Mouse (Mus musculus): ENCODE data around the gene Mylk4. TPM values are rescaled to one million over a fixed set of nuclear protein-coding genes. Genes with fewer than 3 reads are reported as not detected.

Mylk4 gene
- polyA plus RNA-seq, 1 experiment from 2014 or later: not detected

- ATAC-seq (ENCODE audit: insufficient read depth) (no peak), DNase-seq (no peak)
- Histone ChIP-seq H3K4me1 (ENCODE audit: insufficient read depth) (0 out of 2 replicates have a peak, but pooled peaks cover 4% of the 10 kb centered on the region), H3K9me3 (ENCODE audit: low read depth, low read length) (no peaks in the 10 kb centered on the region), H3K4me3 (ENCODE audit: low read depth, low read length) (no peak overlapping the region), H3K27ac (ENCODE audit: low read depth) (no peak overlapping the region), H3K27me3 (ENCODE audit: insufficient read depth, low read length) (no peaks in the 10 kb centered on the region; the same call in 1 of the 2 replicates), H3K9ac (no peak overlapping the region), H3K36me3 (ENCODE audit: insufficient read depth) (no peaks in the 10 kb centered on the region), H3K4me2 (no peak overlapping the region)
- 84% methylated on average over 5 of the region's 5 CpGs for WGBS
- no peak for TF ChIP-seq CTCF (IDR thresholded peaks at IDR 0.05; ENCODE audit: low read depth)
Observed at GRCm38 (mm10) chr13:32659271-32659670, 124.5 kb downstream of the Mylk4 start.

- no peaks in the 10 kb centered on the region for H3K9me3 ChIP-seq (ENCODE audit: low read depth, low read length)
- TF ChIP-seq CTCF (IDR thresholded peaks at IDR 0.05; ENCODE audit: low read depth): no peak
- H3K4me2 ChIP-seq: no peak overlapping the region
- peak; percentile 72 for DNase-seq
- no peak overlapping the region for H3K27ac ChIP-seq (ENCODE audit: low read depth)
- ATAC-seq (ENCODE audit: insufficient read depth): peak; percentile 69
- 44% methylated on average over 2 of the region's 2 CpGs for WGBS
- H3K36me3 ChIP-seq (ENCODE audit: insufficient read depth): no peaks in the 10 kb centered on the region
- no peaks in the 10 kb centered on the region for H3K27me3 ChIP-seq (ENCODE audit: insufficient read depth, low read length)
- no peak overlapping the region for H3K9ac ChIP-seq
- no peaks in the 10 kb centered on the region for H3K4me1 ChIP-seq (ENCODE audit: insufficient read depth)
- H3K4me3 ChIP-seq (ENCODE audit: low read depth, low read length): no peak overlapping the region
Observed at GRCm38 (mm10) chr13:32657583-32657982, 126.2 kb downstream of the Mylk4 start.

Other genes with a start within 250 kb of the Mylk4 start
- gene Wrnip1, start 18.1 kb upstream of the Mylk4 start, polyA plus RNA-seq (2014; fragmentation: Nextera tagmentation; extraction: Ambion mirVana): 20.3 and 22.4 TPM in 2 replicates
- not detected in 2 replicates for gene D930007J09Rik, start 18.9 kb upstream of the Mylk4 start, polyA plus RNA-seq (2014; fragmentation: Nextera tagmentation; extraction: Ambion mirVana)
- gene Serpinb1a, start 67.2 kb upstream of the Mylk4 start, polyA plus RNA-seq (2014; fragmentation: Nextera tagmentation; extraction: Ambion mirVana): 5.1 and 6.4 TPM in 2 replicates
- not detected in 2 replicates for gene Serpinb1c, start 114.3 kb upstream of the Mylk4 start, polyA plus RNA-seq (2014; fragmentation: Nextera tagmentation; extraction: Ambion mirVana)
- 23.7 and 24.0 TPM in 2 replicates for gene Serpinb6b, start 181.3 kb upstream of the Mylk4 start, polyA plus RNA-seq (2014; fragmentation: Nextera tagmentation; extraction: Ambion mirVana)
- gene Serpinb9, start 219.3 kb upstream of the Mylk4 start, polyA plus RNA-seq (2014; fragmentation: Nextera tagmentation; extraction: Ambion mirVana): 30.1 and 31.8 TPM in 2 replicates
- gene Serpinb9b, start 243.5 kb upstream of the Mylk4 start, polyA plus RNA-seq (2014; fragmentation: Nextera tagmentation; extraction: Ambion mirVana): 0.27 and 0.36 TPM in 2 replicates

Measured in lung, embryonic 14.5 days (tissue).